ENCODE assay signal across 43 mouse cellular contexts in the genomic region with DNA sequence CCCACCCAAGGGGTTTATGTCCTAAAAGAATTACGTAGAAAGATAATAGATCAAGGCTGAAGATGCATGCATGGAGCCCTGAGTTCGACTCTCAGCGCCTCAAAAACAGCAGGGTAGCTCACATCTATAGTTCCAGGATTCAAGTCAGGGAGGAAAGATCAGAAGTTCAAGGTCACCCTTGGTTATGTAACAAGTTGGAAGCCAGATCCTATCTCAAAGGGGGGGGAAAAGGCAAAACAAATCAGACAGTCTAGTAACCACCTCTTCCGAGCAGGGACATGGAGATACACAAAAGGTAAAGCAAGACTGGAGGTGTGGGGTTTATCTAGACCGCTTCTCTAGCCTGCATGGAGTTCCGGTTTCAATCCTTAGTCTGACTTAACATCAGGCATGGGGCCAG. TPM values are rescaled to one million over a fixed set of nuclear protein-coding genes. Genes with fewer than 3 reads are reported as not detected.
"Had no signal": no experiment of that assay in that cellular context is flagged by ENCODE, and none has a peak within 500 bp of the region (broad histone marks: within the 10 kb centered on the region; RNA-seq: fewer than 3 reads in every experiment).

No protein-coding gene starts in this region.

- H3K4me3 ChIP-seq: gastrocnemius, adult 2 months; heart, embryonic 13.5 days; heart, embryonic 15.5 days; hindbrain, embryonic 13.5 days; hindbrain, embryonic 15.5 days; kidney, embryonic 15.5 days; limb, embryonic 12.5 days; liver, embryonic 13.5 days; liver, embryonic 15.5 days had no signal

- H3K9ac ChIP-seq: heart, embryonic 13.5 days; heart, embryonic 15.5 days; hindbrain, embryonic 13.5 days; hindbrain, embryonic 15.5 days; kidney, embryonic 15.5 days; limb, embryonic 12.5 days; liver, embryonic 13.5 days; liver, embryonic 15.5 days; liver, postnatal 0 days had no signal

- H3K4me2 ChIP-seq: heart, embryonic 11.5 days; heart, embryonic 13.5 days; heart, embryonic 15.5 days; hindbrain, embryonic 13.5 days; hindbrain, embryonic 15.5 days; kidney, embryonic 15.5 days; limb, embryonic 12.5 days; liver, embryonic 11.5 days; liver, embryonic 13.5 days; liver, embryonic 15.5 days had no signal

- ATAC-seq: hindbrain, postnatal 0 days; intestine, embryonic 16.5 days; liver, postnatal 0 days had no signal

- H3K27me3 ChIP-seq: hindbrain, embryonic 15.5 days had no signal

- H3K4me1 ChIP-seq: liver, embryonic 15.5 days had no signal

- H3K27ac ChIP-seq: gastrocnemius, adult 2 months; heart, embryonic 13.5 days; heart, embryonic 15.5 days; hindbrain, embryonic 13.5 days; hindbrain, embryonic 15.5 days; hindbrain, postnatal 0 days; kidney, embryonic 15.5 days; kidney, postnatal 0 days; limb, embryonic 12.5 days; liver, embryonic 13.5 days; liver, embryonic 15.5 days had no signal

- H3K36me3 ChIP-seq: heart, embryonic 15.5 days; liver, embryonic 13.5 days; liver, embryonic 15.5 days had no signal

- H3K9me3 ChIP-seq: heart, embryonic 13.5 days; heart, embryonic 15.5 days; hindbrain, embryonic 13.5 days; hindbrain, embryonic 15.5 days; liver, embryonic 13.5 days; liver, embryonic 15.5 days had no signal

- DNase-seq: gastrocnemius, adult 2 months; gastrocnemius, postnatal 10 days; gastrocnemius, postnatal 25 days; heart, adult 18-20 months; heart, postnatal 4 days; kidney, adult 11 months; kidney, adult 2 months; kidney, adult 9 months; kidney, postnatal 14 days; kidney, postnatal 36 days; layer of hippocampus, adult 9-11 months; layer of hippocampus, postnatal 36 days; left cerebral cortex, postnatal 4 days; liver; liver, embryonic 13.5 days; liver, postnatal 0 days had no signal

RNA-seq across cellular contexts. Expression of a gene that starts 2.1 kb away (rescaled TPM):
- total RNA-seq: gastrocnemius, adult 2 months; gastrocnemius, postnatal 10 days; gastrocnemius, postnatal 25 days; gastrocnemius, postnatal 4 days; granulocyte monocyte progenitor cell, adult 5-6 weeks; heart, adult 18-20 months; heart, postnatal 25 days; heart, postnatal 4 days; hindbrain, postnatal 0 days; layer of hippocampus, adult 18-20 months; layer of hippocampus, adult 8-10 months; layer of hippocampus, postnatal 14 days; layer of hippocampus, postnatal 36 days; left cerebral cortex, adult 18-20 months; left cerebral cortex, adult 8-10 months; left cerebral cortex, postnatal 10 days; left cerebral cortex, postnatal 25 days; left cerebral cortex, postnatal 4 days had no signal
- polyA plus RNA-seq: heart, embryonic 11.5 days; heart, embryonic 13.5 days; heart, embryonic 15.5 days; heart, postnatal 0 days; hindbrain, embryonic 11.5 days; hindbrain, postnatal 0 days; intestine, embryonic 14.5 days; intestine, embryonic 16.5 days; kidney, adult 2 months; kidney, embryonic 15.5 days; kidney, postnatal 0 days; large intestine, adult 2 months; limb, embryonic 12.5 days; liver, embryonic 11.5 days; liver, embryonic 13.5 days; liver, embryonic 15.5 days; liver, postnatal 0 days had no signal

RNA-seq across cellular contexts. Expression of a gene that starts 6.6 kb away (rescaled TPM):
- total RNA-seq: gastrocnemius, adult 2 months; gastrocnemius, postnatal 25 days; granulocyte monocyte progenitor cell, adult 5-6 weeks; heart, postnatal 4 days had no signal
- polyA plus RNA-seq: liver, postnatal 0 days had no signal

RNA-seq across cellular contexts. Expression of a gene that starts 16.9 kb away (rescaled TPM):
- total RNA-seq: gastrocnemius, adult 2 months; gastrocnemius, postnatal 10 days; gastrocnemius, postnatal 25 days; gastrocnemius, postnatal 4 days; granulocyte monocyte progenitor cell, adult 5-6 weeks; heart, adult 18-20 months; heart, postnatal 25 days; heart, postnatal 4 days; hindbrain, postnatal 0 days; layer of hippocampus, adult 18-20 months; layer of hippocampus, adult 8-10 months; layer of hippocampus, postnatal 14 days; left cerebral cortex, adult 18-20 months; left cerebral cortex, postnatal 10 days; left cerebral cortex, postnatal 25 days; left cerebral cortex, postnatal 4 days had no signal
- polyA plus RNA-seq: heart, embryonic 11.5 days; heart, embryonic 13.5 days; heart, embryonic 15.5 days; heart, postnatal 0 days; hindbrain, embryonic 11.5 days; hindbrain, embryonic 13.5 days; hindbrain, embryonic 15.5 days; hindbrain, postnatal 0 days; intestine, embryonic 14.5 days; intestine, embryonic 16.5 days; kidney, adult 2 months; kidney, embryonic 15.5 days; kidney, postnatal 0 days; large intestine, adult 2 months; limb, embryonic 12.5 days; limb, embryonic 14.5 days; liver, embryonic 11.5 days; liver, embryonic 13.5 days; liver, embryonic 15.5 days; liver, postnatal 0 days had no signal

RNA-seq across cellular contexts. Expression of a gene that starts 18.6 kb away (rescaled TPM):
- total RNA-seq: gastrocnemius, adult 2 months; gastrocnemius, postnatal 10 days; gastrocnemius, postnatal 25 days; gastrocnemius, postnatal 4 days; granulocyte monocyte progenitor cell, adult 5-6 weeks; heart, adult 18-20 months; heart, postnatal 25 days; heart, postnatal 4 days; hindbrain, postnatal 0 days; layer of hippocampus, adult 18-20 months; layer of hippocampus, adult 8-10 months; layer of hippocampus, postnatal 14 days; layer of hippocampus, postnatal 36 days; left cerebral cortex, adult 18-20 months; left cerebral cortex, adult 8-10 months; left cerebral cortex, postnatal 10 days; left cerebral cortex, postnatal 25 days; left cerebral cortex, postnatal 4 days had no signal
- polyA plus RNA-seq: heart, embryonic 11.5 days; heart, embryonic 13.5 days; heart, embryonic 15.5 days; heart, postnatal 0 days; hindbrain, embryonic 11.5 days; hindbrain, embryonic 13.5 days; hindbrain, embryonic 15.5 days; hindbrain, postnatal 0 days; intestine, embryonic 14.5 days; intestine, embryonic 16.5 days; kidney, adult 2 months; kidney, embryonic 15.5 days; kidney, postnatal 0 days; large intestine, adult 2 months; limb, embryonic 12.5 days; limb, embryonic 14.5 days; liver, embryonic 11.5 days; liver, embryonic 13.5 days; liver, embryonic 15.5 days; liver, postnatal 0 days had no signal
